Mouse (Mus musculus): Measurements from ENCODE around the gene Rpl18a. TPM values are rescaled to one million over a fixed set of nuclear protein-coding genes. Genes with fewer than 3 reads are reported as not detected.

Rpl18a gene
- polyA plus RNA-seq, 1 experiment = 1,518 TPM

GRCm38 (mm10) chr8:70852595-70853231 is 44.5 kb downstream of the Rpl18a start:
- Histone ChIP-seq H3K4me1 (ENCODE audit: control insufficient read depth, insufficient read depth, low read length) (peaks cover 2% of the 10 kb centered on the region; the same call in 1 of the 2 replicates), H3K27ac (ENCODE audit: insufficient read depth, low read length) (no peak overlapping the region), H3K4me3 (ENCODE audit: insufficient read depth, low read length) (no peak overlapping the region)
- TF ChIP-seq POLR2A (IDR thresholded peaks at IDR 0.05; ENCODE audit: extremely low read depth, insufficient read depth, low read length) (no peak), CTCF (IDR thresholded peaks at IDR 0.05; ENCODE audit: extremely low read depth, insufficient read depth, low read length) (no peak)

- Histone ChIP-seq H3K27ac (ENCODE audit: insufficient read depth, low read length) (no peak overlapping the region), H3K4me3 (ENCODE audit: insufficient read depth, low read length) (no peak overlapping the region), H3K4me1 (ENCODE audit: control insufficient read depth, insufficient read depth, low read length) (no peaks in the 10 kb centered on the region; the same call in 1 of the 2 replicates)
- TF ChIP-seq CTCF (IDR thresholded peaks at IDR 0.05; ENCODE audit: extremely low read depth, insufficient read depth, low read length) = no peak
- no peak for TF ChIP-seq POLR2A (IDR thresholded peaks at IDR 0.05; ENCODE audit: extremely low read depth, insufficient read depth, low read length)
Observed at GRCm38 (mm10) chr8:70851837-70852236, 45.4 kb downstream of the Rpl18a start.

DNA sequence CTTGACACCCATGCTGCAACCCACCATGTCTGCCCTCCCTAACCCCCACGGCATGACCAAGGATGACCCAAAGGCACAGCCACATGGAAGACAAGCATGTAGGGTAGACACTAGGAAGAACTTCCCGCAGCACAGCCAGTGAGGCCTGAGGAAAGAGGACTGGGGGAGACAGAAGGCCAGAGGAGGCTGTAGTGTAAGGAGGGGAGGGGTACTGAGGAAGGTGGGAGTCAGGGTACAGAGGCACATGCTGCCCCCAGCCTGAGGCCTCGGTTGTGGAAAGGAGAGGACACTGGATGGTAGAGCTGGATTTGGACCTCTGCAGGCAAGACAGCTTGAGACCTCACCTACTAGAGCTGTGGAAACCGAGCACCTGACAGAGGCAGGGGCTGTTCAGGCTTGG is 46.3 kb downstream of the Rpl18a start:
- TF ChIP-seq CTCF (IDR thresholded peaks at IDR 0.05; ENCODE audit: extremely low read depth, insufficient read depth, low read length) = no peak
- no peak for TF ChIP-seq POLR2A (IDR thresholded peaks at IDR 0.05; ENCODE audit: extremely low read depth, insufficient read depth, low read length)
- Histone ChIP-seq H3K4me1 (ENCODE audit: control insufficient read depth, insufficient read depth, low read length) (no peaks in the 10 kb centered on the region), H3K4me3 (ENCODE audit: insufficient read depth, low read length) (no peak overlapping the region), H3K27ac (ENCODE audit: insufficient read depth, low read length) (no peak overlapping the region)

- no peak for TF ChIP-seq CTCF (IDR thresholded peaks at IDR 0.05; ENCODE audit: extremely low read depth, insufficient read depth, low read length)
- TF ChIP-seq POLR2A (IDR thresholded peaks at IDR 0.05; ENCODE audit: extremely low read depth, insufficient read depth, low read length) = no peak
- no peaks in the 10 kb centered on the region for H3K4me1 ChIP-seq (ENCODE audit: control insufficient read depth, insufficient read depth, low read length)
Observed at GRCm38 (mm10) chr8:70850132-70850845, 46.9 kb downstream of the Rpl18a start.

GRCm38 (mm10) chr8:70849333-70849990 is 47.8 kb downstream of the Rpl18a start:
- TF ChIP-seq POLR2A (IDR thresholded peaks at IDR 0.05; ENCODE audit: extremely low read depth, insufficient read depth, low read length) (no peak), CTCF (IDR thresholded peaks at IDR 0.05; ENCODE audit: extremely low read depth, insufficient read depth, low read length) (no peak)
- H3K27ac ChIP-seq (ENCODE audit: insufficient read depth, low read length) = no peak overlapping the region
- H3K4me3 ChIP-seq (ENCODE audit: insufficient read depth, low read length) = no peak overlapping the region
- no peaks in the 10 kb centered on the region for H3K4me1 ChIP-seq (ENCODE audit: control insufficient read depth, insufficient read depth, low read length)

More at GRCm38 (mm10) chr8:70850132-70850845, 46.9 kb downstream of the Rpl18a start:
- H3K27ac ChIP-seq (ENCODE audit: insufficient read depth, low read length) = no peak overlapping the region
- no peak overlapping the region for H3K4me3 ChIP-seq (ENCODE audit: insufficient read depth, low read length)

- Histone ChIP-seq H3K4me1 (ENCODE audit: control insufficient read depth, insufficient read depth, low read length) (no peaks in the 10 kb centered on the region), H3K27ac (ENCODE audit: insufficient read depth, low read length) (no peak overlapping the region), H3K4me3 (ENCODE audit: insufficient read depth, low read length) (no peak overlapping the region)
- TF ChIP-seq CTCF (IDR thresholded peaks at IDR 0.05; ENCODE audit: extremely low read depth, insufficient read depth, low read length) (no peak), POLR2A (IDR thresholded peaks at IDR 0.05; ENCODE audit: extremely low read depth, insufficient read depth, low read length) (no peak)
Observed at GRCm38 (mm10) chr8:70846371-70847154, 50.6 kb downstream of the Rpl18a start.

GRCm38 (mm10) chr8:70845108-70845507 is 52.1 kb downstream of the Rpl18a start:
- no peak for TF ChIP-seq CTCF (IDR thresholded peaks at IDR 0.05; ENCODE audit: extremely low read depth, insufficient read depth, low read length)
- no peak for TF ChIP-seq POLR2A (IDR thresholded peaks at IDR 0.05; ENCODE audit: extremely low read depth, insufficient read depth, low read length)
- Histone ChIP-seq H3K27ac (ENCODE audit: insufficient read depth, low read length) (no peak overlapping the region), H3K4me3 (ENCODE audit: insufficient read depth, low read length) (no peak overlapping the region), H3K4me1 (ENCODE audit: control insufficient read depth, insufficient read depth, low read length) (no peaks in the 10 kb centered on the region)

Other genes starting within 250 kb of the Rpl18a start
- 18.1 and 19.7 TPM in 2 replicates for gene Pgpep1, start 237.0 kb downstream of the Rpl18a start, polyA plus RNA-seq (2012; rRNA removed)
- gene Lsm4, start 224.2 kb downstream of the Rpl18a start, polyA plus RNA-seq (2012; rRNA removed) = 100 and 105 TPM in 2 replicates
- gene Jund, start 198.5 kb downstream of the Rpl18a start, polyA plus RNA-seq (2012; rRNA removed) = 223 and 226 TPM in 2 replicates
- gene Iqcn, start 194.0 kb downstream of the Rpl18a start, polyA plus RNA-seq (2012; rRNA removed) = 0.08 and 0.13 TPM in 2 replicates
- 0.09 TPM in 1 of 2 replicates, not detected in the other for gene Gm3336, start 178.9 kb downstream of the Rpl18a start, polyA plus RNA-seq (2012; rRNA removed)
- gene Pde4c, start 173.7 kb downstream of the Rpl18a start, polyA plus RNA-seq (2012; rRNA removed) = 4.8 and 5.9 TPM in 2 replicates
- 1,139 and 1,160 TPM in 2 replicates for gene Rab3a, start 142.7 kb downstream of the Rpl18a start, polyA plus RNA-seq (2012; rRNA removed)
- gene Mpv17l2, start 136.5 kb downstream of the Rpl18a start, polyA plus RNA-seq (2012; rRNA removed) = 51.6 and 59.2 TPM in 2 replicates
- 177 and 193 TPM in 2 replicates for gene Pik3r2, start 120.7 kb downstream of the Rpl18a start, polyA plus RNA-seq (2012; rRNA removed)
- 265 and 282 TPM in 2 replicates for gene Mast3, start 92.4 kb downstream of the Rpl18a start, polyA plus RNA-seq (2012; rRNA removed)
- gene Il12rb1, start 89.0 kb downstream of the Rpl18a start, polyA plus RNA-seq (2012; rRNA removed) = 1.1 TPM in 2 replicates
- 31.4 and 35.1 TPM in 2 replicates for gene Arrdc2, start 57.7 kb downstream of the Rpl18a start, polyA plus RNA-seq (2012; rRNA removed)
- gene Kcnn1, start 34.2 kb downstream of the Rpl18a start, polyA plus RNA-seq (2012; rRNA removed) = 30.2 and 36.0 TPM in 2 replicates
- 176 and 182 TPM in 2 replicates for gene Ccdc124, start 23.5 kb downstream of the Rpl18a start, polyA plus RNA-seq (2012; rRNA removed)
- gene Slc5a5, start 4.7 kb downstream of the Rpl18a start, polyA plus RNA-seq (2012; rRNA removed) = 15.9 and 16.0 TPM in 2 replicates
- gene Map1s, start 8.5 kb upstream of the Rpl18a start, polyA plus RNA-seq (2012; rRNA removed) = 62.2 and 62.3 TPM in 2 replicates

All from cortical plate, adult 2 months (tissue).